Mouse (Mus musculus) thymus, postnatal 10 days (tissue): Measurements from ENCODE around the gene Aff2.

ENCODE experiments used
- DNase-seq, 2 experiments: peaks; one replicate each; pipeline ENCODE4 v3.0.0; 2021; ENCODE audit warnings: low spot score in 2 of 2

The Aff2 gene

GRCm38 (mm10) chrX:69360238-69361054, at the start of gene Aff2:
Gene Aff2, plus strand, starts transcription at chrX:69360294.
- no peak for DNase-seq

- no peak for DNase-seq
Measured at GRCm38 (mm10) chrX:69337296-69337695, 22.8 kb upstream of the Aff2 start.

GRCm38 (mm10) chrX:69355621-69356020, 4.5 kb upstream of the Aff2 start:
- no peak for DNase-seq

GRCm38 (mm10) chrX:69359360-69359759, 734 bp upstream of the Aff2 start:
- no peak for DNase-seq

- no peak for DNase-seq
Measured at GRCm38 (mm10) chrX:69359885-69360237, 233 bp upstream of the Aff2 start.

GRCm38 (mm10) chrX:69361055-69361558, 1.0 kb downstream of the Aff2 start:
- DNase-seq: no peak

GRCm38 (mm10) chrX:69364198-69364597, 4.1 kb downstream of the Aff2 start:
- DNase-seq: no peak

- DNase-seq: no peak
Measured at GRCm38 (mm10) chrX:69373341-69373740, 13.2 kb downstream of the Aff2 start.

GRCm38 (mm10) chrX:69389738-69390137, 29.6 kb downstream of the Aff2 start:
- DNase-seq: no peak

GRCm38 (mm10) chrX:69415043-69415442, 54.9 kb downstream of the Aff2 start:
- DNase-seq: no peak

- DNase-seq: no peak
Measured at GRCm38 (mm10) chrX:69438422-69438821, 78.3 kb downstream of the Aff2 start.

- DNase-seq: no peak
Measured at GRCm38 (mm10) chrX:69441937-69442336, 81.8 kb downstream of the Aff2 start.

- DNase-seq: no peak
Measured at GRCm38 (mm10) chrX:69460896-69461295, 100.8 kb downstream of the Aff2 start.

- no peak for DNase-seq
Measured at GRCm38 (mm10) chrX:69502061-69502460, 142.0 kb downstream of the Aff2 start.

- DNase-seq: no peak
Measured at GRCm38 (mm10) chrX:69518040-69518575, 158.0 kb downstream of the Aff2 start.

- no peak for DNase-seq
Measured at GRCm38 (mm10) chrX:69540811-69541210, 180.7 kb downstream of the Aff2 start.

- DNase-seq: no peak
Measured at GRCm38 (mm10) chrX:69579903-69580459, 219.9 kb downstream of the Aff2 start.

GRCm38 (mm10) chrX:69608793-69609192, 248.7 kb downstream of the Aff2 start:
- no peak for DNase-seq

- DNase-seq: no peak
Measured at GRCm38 (mm10) chrX:69663038-69663437, 302.9 kb downstream of the Aff2 start.

GRCm38 (mm10) chrX:69666145-69666677, 306.1 kb downstream of the Aff2 start:
- no peak for DNase-seq

GRCm38 (mm10) chrX:69675691-69676090, 315.6 kb downstream of the Aff2 start:
- no peak for DNase-seq

- DNase-seq: no peak
Measured at GRCm38 (mm10) chrX:69698840-69699239, 338.7 kb downstream of the Aff2 start.

GRCm38 (mm10) chrX:69738972-69739371, 378.9 kb downstream of the Aff2 start:
- no peak for DNase-seq
